Mouse (Mus musculus): ENCODE measurements around the gene Mpv17. TPM values are rescaled to one million over a fixed set of nuclear protein-coding genes. Genes with fewer than 3 reads are reported as not detected.

Mpv17 gene
- polyA plus RNA-seq, 1 experiment = 104 TPM

GRCm38 (mm10) chr5:31095711-31096480, 58.2 kb downstream of the Mpv17 start:
- Histone ChIP-seq H3K4me3 (ENCODE audit: insufficient read depth, low read depth, low read length) (peak overlapping the region; percentile 20), H3K4me1 (ENCODE audit: control insufficient read depth, insufficient read depth, insufficient read length, low read length) (no peaks in the 10 kb centered on the region), H3K27ac (replicated peaks; ENCODE audit: low read depth, low read length) (no peak overlapping the region)

- Histone ChIP-seq H3K4me3 (ENCODE audit: insufficient read depth, low read depth, low read length) (peak overlapping the region; percentile 20), H3K27ac (replicated peaks; ENCODE audit: low read depth, low read length) (no peak overlapping the region), H3K4me1 (ENCODE audit: control insufficient read depth, insufficient read depth, insufficient read length, low read length) (no peaks in the 10 kb centered on the region)
Observed at GRCm38 (mm10) chr5:31094799-31095691, 59.0 kb downstream of the Mpv17 start.

- Histone ChIP-seq H3K4me3 (ENCODE audit: insufficient read depth, low read depth, low read length) (peak overlapping the region; percentile 20), H3K27ac (replicated peaks; ENCODE audit: low read depth, low read length) (no peak overlapping the region), H3K4me1 (ENCODE audit: control insufficient read depth, insufficient read depth, insufficient read length, low read length) (no peaks in the 10 kb centered on the region)
Observed at GRCm38 (mm10) chr5:31094100-31094798, 59.8 kb downstream of the Mpv17 start.

- peak overlapping the region; percentile 36 for H3K4me3 ChIP-seq (ENCODE audit: insufficient read depth, low read depth, low read length)
- no peaks in the 10 kb centered on the region for H3K4me1 ChIP-seq (ENCODE audit: control insufficient read depth, insufficient read depth, insufficient read length, low read length)
- H3K27ac ChIP-seq (replicated peaks; ENCODE audit: low read depth, low read length) = no peak overlapping the region
Observed at GRCm38 (mm10) chr5:31093151-31094041, 60.7 kb downstream of the Mpv17 start.

GRCm38 (mm10) chr5:31092231-31092975, 61.6 kb downstream of the Mpv17 start:
- Histone ChIP-seq H3K27ac (replicated peaks; ENCODE audit: low read depth, low read length) (no peak overlapping the region), H3K4me1 (ENCODE audit: control insufficient read depth, insufficient read depth, insufficient read length, low read length) (no peaks in the 10 kb centered on the region), H3K4me3 (ENCODE audit: insufficient read depth, low read depth, low read length) (peak overlapping the region; percentile 36; the same call in 1 of the 2 replicates)

Other genes with a start within 250 kb of the Mpv17 start
- gene Ost4, start 246.5 kb downstream of the Mpv17 start, polyA plus RNA-seq (2012; ENCODE audit: insufficient read depth, insufficient read length, missing spikeins) = 357 and 467 TPM in 2 replicates
- gene Emilin1, start 240.8 kb downstream of the Mpv17 start, polyA plus RNA-seq (2012; ENCODE audit: insufficient read depth, insufficient read length, missing spikeins) = 2.4 and 3.6 TPM in 2 replicates
- 27.8 and 28.8 TPM in 2 replicates for gene Khk, start 232.8 kb downstream of the Mpv17 start, polyA plus RNA-seq (2012; ENCODE audit: insufficient read depth, insufficient read length, missing spikeins)
- 1.0 TPM in 1 of 2 replicates, not detected in the other for gene Cgref1, start 208.7 kb downstream of the Mpv17 start, polyA plus RNA-seq (2012; ENCODE audit: insufficient read depth, insufficient read length, missing spikeins)
- gene Preb, start 193.9 kb downstream of the Mpv17 start, polyA plus RNA-seq (2012; ENCODE audit: insufficient read depth, insufficient read length, missing spikeins) = 51.9 and 74.1 TPM in 2 replicates
- not detected in 2 replicates for gene Tcf23, start 185.6 kb downstream of the Mpv17 start, polyA plus RNA-seq (2012; ENCODE audit: insufficient read depth, insufficient read length, missing spikeins)
- 156 and 168 TPM in 2 replicates for gene Atraid, start 105.9 kb downstream of the Mpv17 start, polyA plus RNA-seq (2012; ENCODE audit: insufficient read depth, insufficient read length, missing spikeins)
- gene Slc5a6, start 105.3 kb downstream of the Mpv17 start, polyA plus RNA-seq (2012; ENCODE audit: insufficient read depth, insufficient read length, missing spikeins) = 8.2 and 10.3 TPM in 2 replicates
- 6.8 and 19.9 TPM in 2 replicates for gene Cad, start 99.5 kb downstream of the Mpv17 start, polyA plus RNA-seq (2012; ENCODE audit: insufficient read depth, insufficient read length, missing spikeins)
- not detected in 2 replicates for gene Dnajc5g, start 48.0 kb downstream of the Mpv17 start, polyA plus RNA-seq (2012; ENCODE audit: insufficient read depth, insufficient read length, missing spikeins)
- not detected in 2 replicates for gene Slc30a3, start 46.0 kb downstream of the Mpv17 start, polyA plus RNA-seq (2012; ENCODE audit: insufficient read depth, insufficient read length, missing spikeins)
- gene Trim54, start 37.5 kb downstream of the Mpv17 start, polyA plus RNA-seq (2012; ENCODE audit: insufficient read depth, insufficient read length, missing spikeins) = 3.2 and 4.2 TPM in 2 replicates
- not detected in 2 replicates for gene Ucn, start 15.4 kb downstream of the Mpv17 start, polyA plus RNA-seq (2012; ENCODE audit: insufficient read depth, insufficient read length, missing spikeins)
- not detected in 2 replicates for gene Gm29609, start 25.7 kb upstream of the Mpv17 start, polyA plus RNA-seq (2012; ENCODE audit: insufficient read depth, insufficient read length, missing spikeins)
- gene Gtf3c2, start 25.9 kb upstream of the Mpv17 start, polyA plus RNA-seq (2012; ENCODE audit: insufficient read depth, insufficient read length, missing spikeins) = 18.3 and 18.4 TPM in 2 replicates
- gene Snx17, start 39.0 kb upstream of the Mpv17 start, polyA plus RNA-seq (2012; ENCODE audit: insufficient read depth, insufficient read length, missing spikeins) = 56.4 and 64.8 TPM in 2 replicates
- gene Eif2b4, start 39.2 kb upstream of the Mpv17 start, polyA plus RNA-seq (2012; ENCODE audit: insufficient read depth, insufficient read length, missing spikeins) = 33.3 and 43.4 TPM in 2 replicates
- gene Zfp513, start 48.1 kb upstream of the Mpv17 start, polyA plus RNA-seq (2012; ENCODE audit: insufficient read depth, insufficient read length, missing spikeins) = 10.0 and 12.1 TPM in 2 replicates
- gene Ppm1g, start 66.4 kb upstream of the Mpv17 start, polyA plus RNA-seq (2012; ENCODE audit: insufficient read depth, insufficient read length, missing spikeins) = 39.8 and 46.0 TPM in 2 replicates
- 31.0 and 33.7 TPM in 2 replicates for gene Nrbp1, start 86.6 kb upstream of the Mpv17 start, polyA plus RNA-seq (2012; ENCODE audit: insufficient read depth, insufficient read length, missing spikeins)
- not detected in 2 replicates for gene Gm9970, start 87.0 kb upstream of the Mpv17 start, polyA plus RNA-seq (2012; ENCODE audit: insufficient read depth, insufficient read length, missing spikeins)
- 2.0 TPM in 1 of 2 replicates, not detected in the other for gene Krtcap3, start 97.4 kb upstream of the Mpv17 start, polyA plus RNA-seq (2012; ENCODE audit: insufficient read depth, insufficient read length, missing spikeins)
- 28.9 and 34.5 TPM in 2 replicates for gene Ift172, start 136.9 kb upstream of the Mpv17 start, polyA plus RNA-seq (2012; ENCODE audit: insufficient read depth, insufficient read length, missing spikeins)
- 3.6 and 3.7 TPM in 2 replicates for gene Fndc4, start 141.8 kb upstream of the Mpv17 start, polyA plus RNA-seq (2012; ENCODE audit: insufficient read depth, insufficient read length, missing spikeins)
- gene Gckr, start 143.2 kb upstream of the Mpv17 start, polyA plus RNA-seq (2012; ENCODE audit: insufficient read depth, insufficient read length, missing spikeins) = 0.99 TPM in 1 of 2 replicates, not detected in the other

All from brown adipose tissue, adult 24 weeks (tissue).